Mouse (Mus musculus) CD4-positive, CD25-positive, alpha-beta regulatory T cell, adult 4 months (primary cell): ENCODE measurements around the gene Cdc14a. TPM values are rescaled to one million over a fixed set of nuclear protein-coding genes. Genes with fewer than 3 reads are reported as not detected.

Source experiments
- ATAC-seq: one replicate; pipeline ENCODE4 v1.8.0; 2017
- polyA plus RNA-seq, 2 experiments: library from polyadenylated mRNA; unstranded; fragments of 100-300 nt; shearing (Covaris generic); gene quantifications; one replicate each; pipeline ENCODE4 v1.2.1; 2017

Cdc14a gene
- polyA plus RNA-seq, 2 experiments from 2014 or later: 10.1 to 10.5 TPM

DNA sequence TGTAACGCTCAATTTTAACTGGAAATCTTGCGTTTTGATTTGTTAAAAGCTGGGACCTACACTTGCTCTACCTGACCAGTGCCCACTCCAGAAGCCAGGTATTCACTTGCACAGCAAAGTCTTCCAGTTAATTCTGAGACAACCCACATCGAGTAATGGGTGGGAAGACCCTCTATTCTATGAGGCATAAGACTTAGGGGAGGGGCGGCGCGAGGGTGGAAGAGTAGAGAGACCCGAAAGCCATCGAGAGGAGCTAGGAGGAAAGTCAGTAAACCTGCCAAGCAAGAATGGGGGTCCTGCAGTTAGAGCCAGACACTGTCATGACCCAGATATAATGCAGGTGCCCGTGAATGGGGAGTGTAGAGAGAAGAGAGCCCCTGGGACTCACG, 96.2 kb downstream of the Cdc14a start:
- peak; percentile 6 for ATAC-seq

DNA sequence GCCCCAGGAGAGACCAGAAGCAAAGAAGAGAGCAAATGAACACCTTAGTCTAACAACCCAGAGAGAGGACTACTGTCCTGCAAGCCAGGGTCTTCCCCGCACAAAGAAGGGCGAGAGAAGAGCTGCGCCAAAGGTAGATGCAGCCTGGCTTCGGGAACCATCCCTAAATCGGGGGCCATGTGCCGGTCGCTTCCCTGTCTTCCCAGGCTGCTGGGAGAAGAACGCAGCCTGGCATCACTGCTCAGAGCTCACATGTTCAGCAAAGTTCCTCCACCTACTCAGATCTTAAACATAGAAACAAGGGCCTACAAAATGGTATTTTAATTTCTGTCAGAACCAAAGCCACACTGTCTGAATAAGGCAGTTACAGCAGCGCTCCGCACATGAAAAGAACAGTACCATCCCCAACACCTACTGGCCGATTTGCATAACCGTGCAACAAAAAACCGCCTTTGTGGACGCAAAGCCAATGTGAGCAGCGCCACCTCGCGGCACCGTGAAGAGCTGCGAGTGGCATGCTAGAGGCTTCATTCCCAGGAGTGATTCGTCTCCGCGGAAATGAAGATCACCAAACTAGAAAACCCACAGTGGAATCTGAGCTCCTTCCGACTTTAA, 96.7 kb downstream of the Cdc14a start:
- peak; percentile 86 for ATAC-seq

DNA sequence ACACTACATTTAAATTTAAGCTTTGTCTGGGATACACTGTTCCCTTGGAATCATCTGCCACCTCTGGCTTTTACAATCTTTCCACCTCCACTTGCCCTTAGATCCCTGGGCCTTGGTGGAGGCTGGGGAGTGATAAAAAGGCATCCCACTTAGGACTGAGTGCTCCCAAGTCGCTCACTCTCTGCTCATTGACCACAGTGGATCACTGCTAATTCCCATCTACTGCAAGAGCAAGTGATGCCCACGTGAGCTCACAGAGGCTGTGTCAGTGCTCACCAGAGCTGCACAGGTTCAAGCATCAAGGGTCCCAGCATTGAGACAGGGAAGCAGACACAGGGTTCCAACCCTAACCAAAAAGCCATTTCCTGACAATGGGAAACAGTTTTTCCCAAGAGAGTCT, 98.3 kb downstream of the Cdc14a start:
- ATAC-seq: no peak

DNA sequence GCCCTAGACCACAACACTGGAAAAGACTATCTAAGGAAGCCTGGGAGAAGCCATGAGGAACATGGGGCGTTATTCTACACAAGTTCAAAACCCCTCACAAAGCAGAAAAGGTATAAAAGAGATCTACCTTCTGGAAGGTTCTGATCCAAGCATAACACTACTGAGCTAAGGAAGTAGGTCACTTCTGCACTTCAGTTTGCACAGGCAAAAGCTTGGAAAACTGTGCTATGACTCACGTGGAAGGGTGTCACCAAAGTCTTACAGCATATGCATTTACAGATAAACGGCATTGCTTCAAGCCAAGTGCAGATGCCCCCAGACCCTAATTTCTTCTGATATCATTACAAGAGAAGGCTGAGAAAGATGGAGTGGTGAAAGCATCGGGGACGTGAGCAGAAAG, 104.1 kb downstream of the Cdc14a start:
- no peak for ATAC-seq

DNA sequence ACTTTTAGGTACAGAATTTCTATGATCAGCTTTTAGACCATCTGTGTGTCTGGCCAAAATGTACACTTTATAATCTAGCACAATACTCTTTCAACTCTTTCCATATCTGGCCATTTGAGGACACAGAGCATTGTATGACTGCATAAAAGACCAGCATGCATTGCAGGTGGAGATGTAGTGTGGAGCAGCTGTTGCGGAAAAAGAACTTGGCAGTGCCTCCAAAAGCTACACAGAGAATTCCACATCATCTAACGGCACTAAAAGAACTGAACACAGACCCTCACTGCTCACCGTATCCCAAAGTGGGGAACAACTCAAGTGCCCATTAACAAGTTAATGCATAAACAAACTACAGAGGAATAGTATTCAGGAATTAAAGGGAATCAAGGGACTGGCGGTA, 112.0 kb downstream of the Cdc14a start:
- ATAC-seq: no peak

DNA sequence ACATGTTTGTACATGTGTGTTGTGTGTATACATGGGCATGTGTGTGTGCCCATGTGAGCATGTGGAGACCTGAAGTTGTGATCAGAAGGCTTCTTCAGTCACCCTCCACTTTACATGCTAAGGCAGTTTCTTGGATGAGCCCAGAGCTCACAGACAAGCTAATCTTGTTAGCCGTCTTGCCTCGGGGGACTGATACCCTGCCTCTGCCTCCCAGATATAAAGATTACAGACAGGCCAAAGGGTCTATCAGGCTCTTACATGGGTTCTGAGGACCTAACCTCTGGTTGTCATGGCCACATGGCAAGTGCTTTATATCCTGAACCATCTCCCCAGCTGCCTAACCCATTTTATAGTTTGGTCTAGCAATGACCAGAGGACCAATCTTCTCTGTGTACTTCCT, 112.7 kb downstream of the Cdc14a start:
- no peak for ATAC-seq

DNA sequence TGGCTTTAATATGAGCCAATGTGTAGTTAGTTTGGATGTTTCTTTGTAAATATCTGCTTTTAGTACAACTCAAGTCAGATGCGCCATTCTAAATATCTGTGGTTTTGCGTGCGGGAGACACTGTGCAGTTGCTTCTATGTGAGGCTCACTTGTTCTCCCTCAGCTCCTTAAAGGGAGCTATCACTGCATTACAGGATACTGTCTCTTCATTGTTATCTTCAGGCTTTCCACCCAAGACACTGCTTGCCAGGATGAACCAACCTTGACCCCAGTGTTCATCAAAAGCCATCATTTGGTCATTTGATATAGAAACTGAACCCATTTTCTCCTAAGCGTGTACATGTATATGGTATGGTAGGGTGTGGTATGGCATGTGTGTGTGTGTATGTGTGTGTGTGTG, 113.2 kb downstream of the Cdc14a start:
- no peak for ATAC-seq

DNA sequence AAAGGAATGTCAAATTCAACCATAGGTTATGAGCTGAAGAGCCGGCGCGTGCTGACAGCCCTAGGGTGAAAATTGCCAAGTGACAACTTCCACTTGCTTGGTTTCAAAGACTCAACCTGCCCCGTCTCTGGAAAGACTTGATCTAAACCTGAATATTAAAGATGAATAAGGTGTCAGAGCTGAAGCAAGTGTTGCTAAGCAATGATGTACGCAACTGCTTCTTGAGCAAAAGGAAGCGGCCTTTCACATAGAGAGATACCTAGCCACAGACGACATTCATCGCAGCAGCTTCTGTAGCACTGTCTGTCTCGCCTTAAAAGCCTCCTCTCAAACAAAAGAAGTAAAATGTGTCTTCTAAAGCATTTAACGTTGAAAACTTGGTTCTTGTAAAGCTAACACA, 113.8 kb downstream of the Cdc14a start:
- ATAC-seq: no peak

DNA sequence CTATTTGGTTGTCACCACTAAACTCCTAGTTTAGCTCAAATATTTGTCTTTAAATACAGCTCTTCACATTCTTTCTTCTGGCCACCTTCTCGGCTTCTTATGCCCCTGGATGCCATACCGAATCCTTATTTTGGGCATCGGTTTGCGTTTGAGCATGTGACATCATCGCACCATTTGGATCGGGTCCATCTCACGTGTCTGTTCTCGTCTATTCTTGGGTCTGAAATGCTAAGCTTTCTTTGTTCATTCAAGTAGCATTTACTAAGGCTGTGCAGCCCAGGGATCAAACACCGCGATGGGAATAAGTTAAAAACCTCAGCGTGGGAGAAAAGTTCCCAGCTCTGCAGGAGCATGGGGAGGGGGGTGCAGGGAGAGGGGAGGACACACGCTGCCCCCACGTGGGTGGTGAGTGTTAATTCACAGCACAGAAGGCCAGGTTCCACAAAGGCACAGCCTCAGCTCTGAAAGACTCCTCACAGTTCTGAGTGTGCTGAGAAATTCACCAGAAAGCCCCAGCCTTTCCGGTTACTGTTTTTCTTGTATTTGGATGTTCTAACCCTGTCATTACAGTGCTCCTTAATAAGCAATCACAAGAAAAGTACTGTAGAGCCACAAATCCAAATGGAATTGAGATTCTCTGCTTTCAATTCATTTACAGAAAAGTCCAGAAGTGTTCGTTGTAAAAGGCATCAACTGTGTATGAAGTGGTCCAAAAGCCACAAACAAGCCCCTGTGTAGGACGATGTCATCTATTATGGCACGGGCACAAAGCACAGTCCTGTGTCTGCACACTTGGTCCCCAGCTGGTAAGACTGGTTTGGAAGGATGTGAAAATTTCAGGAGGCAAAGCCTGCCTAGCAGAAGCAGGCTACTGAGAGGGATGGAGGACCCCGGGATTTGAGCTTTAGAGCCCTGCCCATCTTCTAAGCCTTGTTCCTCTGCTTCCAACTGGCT, 118.8 kb downstream of the Cdc14a start:
- ATAC-seq: no peak

DNA sequence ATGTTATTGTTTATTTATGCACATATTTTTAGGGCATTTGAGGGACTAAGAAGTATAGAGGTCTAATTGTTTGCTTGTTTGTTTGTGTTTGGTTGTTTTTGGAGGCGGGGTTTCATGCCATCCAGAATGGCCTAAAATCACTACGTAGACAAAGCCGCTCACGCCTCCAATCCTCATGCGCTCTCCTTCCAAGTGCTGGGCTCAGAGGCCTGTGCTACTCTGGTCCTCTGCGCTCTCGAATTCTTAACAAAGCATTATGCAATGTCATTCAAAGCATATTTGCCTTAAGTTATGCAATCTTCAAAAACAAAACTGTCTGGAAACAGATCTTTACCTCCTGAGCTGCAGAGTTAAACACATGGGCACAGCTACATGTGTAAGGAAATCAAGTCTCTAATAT, 121.3 kb downstream of the Cdc14a start:
- no peak for ATAC-seq

DNA sequence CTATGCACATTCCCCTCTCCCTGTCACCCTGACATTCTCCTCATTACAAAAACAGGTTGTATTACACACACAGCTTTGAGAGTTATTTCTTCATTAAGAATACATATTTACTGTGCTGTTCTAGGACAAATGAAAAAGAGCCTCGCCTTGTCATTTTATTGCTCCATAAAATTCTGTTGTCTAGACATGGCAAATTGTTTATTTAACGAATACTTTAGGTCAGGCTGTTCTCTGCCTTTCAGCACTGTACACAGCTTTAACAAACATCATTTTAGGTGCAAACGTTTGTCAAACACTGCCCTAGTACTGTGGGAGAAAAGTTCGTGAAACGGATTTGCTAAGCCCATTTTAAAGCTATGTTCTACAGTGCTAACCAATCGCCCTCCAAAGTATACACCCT, 122.1 kb downstream of the Cdc14a start:
- ATAC-seq: no peak

DNA sequence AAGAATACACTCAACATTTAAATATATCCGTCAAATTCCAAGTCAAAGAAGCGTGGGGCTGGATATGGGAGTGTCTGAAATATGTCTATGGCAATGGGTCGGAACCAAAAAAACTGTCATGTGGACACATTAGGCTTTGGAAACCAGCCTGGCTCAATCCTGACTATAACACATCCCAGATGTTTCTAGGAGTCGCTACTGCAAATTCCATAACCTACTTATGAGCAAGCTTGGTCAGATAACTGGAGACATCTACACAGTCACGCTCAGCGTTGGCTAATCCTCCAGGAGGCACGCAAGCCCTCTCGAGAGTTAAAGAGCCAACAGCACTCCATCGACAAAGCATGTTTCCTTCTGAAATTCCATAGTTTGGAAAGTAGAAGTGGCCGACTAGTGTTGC, 125.1 kb downstream of the Cdc14a start:
- no peak for ATAC-seq

DNA sequence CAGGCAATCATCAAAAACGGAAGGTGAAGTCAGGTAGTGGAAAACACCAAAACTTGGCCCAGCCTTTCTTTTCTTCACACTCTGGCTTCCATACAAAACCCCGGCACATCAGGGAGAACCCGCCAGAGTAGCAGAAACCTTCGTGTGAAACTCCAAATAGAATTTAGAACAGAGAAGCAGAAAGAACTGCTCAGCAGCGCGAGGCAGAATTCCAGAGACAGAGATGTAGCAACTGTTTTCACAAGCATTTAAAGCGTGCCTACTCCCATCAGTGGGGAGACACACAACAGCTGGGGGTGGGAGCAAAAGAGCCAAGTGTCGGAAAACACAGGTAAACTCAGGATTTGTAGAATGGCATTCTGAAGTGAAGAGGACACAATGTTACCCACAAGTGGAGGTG, 125.8 kb downstream of the Cdc14a start:
- no peak for ATAC-seq

DNA sequence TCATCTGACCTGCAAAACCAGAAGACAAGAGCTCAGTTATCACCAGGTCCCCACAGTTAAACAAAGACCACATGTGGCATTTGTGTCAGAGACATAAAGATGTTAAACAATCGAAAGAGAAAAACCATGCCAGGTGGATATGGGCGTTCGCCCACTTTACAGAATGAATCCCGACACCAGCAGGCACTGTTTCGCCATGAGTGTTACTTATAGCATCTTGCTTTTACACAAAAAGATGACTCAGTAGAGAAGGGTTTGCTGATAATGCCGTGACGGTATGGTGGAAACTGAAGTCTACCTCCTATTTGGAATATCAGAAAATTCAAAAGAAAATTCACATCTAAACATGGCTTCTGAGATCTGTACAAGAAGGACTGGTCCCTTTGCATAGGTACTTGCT, 126.7 kb downstream of the Cdc14a start:
- ATAC-seq: no peak

DNA sequence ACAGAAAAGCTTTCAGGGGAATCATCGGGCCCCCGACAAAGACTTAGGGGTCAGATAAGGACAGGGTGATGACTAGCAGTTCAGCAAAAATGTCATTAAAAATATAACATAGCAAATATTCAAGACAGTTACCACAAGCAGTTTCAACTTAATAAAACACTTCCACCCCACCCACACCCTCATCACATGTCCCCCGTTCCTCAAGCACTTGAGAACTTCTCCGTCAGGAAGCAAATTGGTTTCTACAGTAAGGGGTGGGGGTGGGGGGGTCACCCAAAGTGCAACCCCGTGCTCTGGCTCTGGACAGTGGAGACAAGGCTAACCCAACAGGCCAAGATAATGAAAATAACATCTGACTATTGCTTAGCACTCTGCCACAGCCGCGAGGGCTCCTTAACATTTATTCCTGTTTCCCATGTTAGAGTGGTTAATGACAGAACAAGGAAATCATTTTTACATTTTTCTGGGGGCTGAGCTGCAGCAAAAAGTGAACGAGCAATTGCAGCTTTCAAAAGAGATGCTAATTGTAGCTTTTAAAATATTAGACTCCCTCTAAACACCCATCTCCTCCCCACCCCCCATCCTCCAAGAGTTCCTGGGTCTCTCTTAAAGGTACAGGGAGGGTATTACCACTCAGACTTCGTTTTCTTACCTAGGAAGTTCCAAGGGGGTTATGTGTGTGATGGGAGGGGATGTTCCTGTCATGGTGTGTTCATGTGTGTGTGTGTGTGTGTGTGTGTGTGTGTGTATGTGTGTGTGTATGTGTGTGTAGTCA, 133.6 kb downstream of the Cdc14a start:
- no peak for ATAC-seq

DNA sequence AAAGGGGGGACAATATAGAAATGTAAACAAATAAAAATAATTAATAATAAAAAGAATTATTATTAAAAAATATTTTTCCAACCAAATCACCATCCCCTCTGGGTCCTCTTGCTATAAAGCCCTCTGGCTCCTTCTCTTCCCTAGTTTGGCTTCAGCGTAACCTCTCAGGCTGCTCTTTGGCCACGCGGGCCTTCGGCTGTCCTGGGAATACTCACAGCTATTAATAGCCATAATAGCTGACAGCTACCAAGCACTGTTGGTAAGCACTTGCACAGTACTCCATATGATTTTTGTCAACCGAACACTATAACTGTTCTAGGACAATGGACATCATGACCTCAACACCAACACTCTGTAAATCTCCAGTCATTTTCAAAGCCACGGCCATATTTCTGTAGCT, 135.0 kb downstream of the Cdc14a start:
- no peak for ATAC-seq

DNA sequence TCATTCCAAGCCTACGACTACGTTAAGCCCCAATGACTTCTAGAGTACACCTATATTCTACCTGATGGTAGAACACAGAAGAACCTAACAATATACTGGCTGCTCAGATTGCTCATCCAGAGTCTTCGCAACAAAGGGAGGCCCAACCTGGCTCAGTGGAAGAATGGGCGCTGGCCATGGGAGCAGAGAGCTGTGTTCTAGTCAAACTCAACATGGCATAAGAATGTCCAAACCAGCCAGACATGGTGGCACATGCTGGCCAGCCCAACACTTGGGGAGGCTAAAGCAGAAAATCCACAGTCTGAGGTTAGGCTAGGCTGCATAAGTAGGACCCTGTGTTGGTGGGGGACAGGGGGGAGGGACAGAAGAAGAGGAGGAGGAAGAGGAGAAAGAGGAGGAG, 139.1 kb downstream of the Cdc14a start:
- ATAC-seq: no peak

DNA sequence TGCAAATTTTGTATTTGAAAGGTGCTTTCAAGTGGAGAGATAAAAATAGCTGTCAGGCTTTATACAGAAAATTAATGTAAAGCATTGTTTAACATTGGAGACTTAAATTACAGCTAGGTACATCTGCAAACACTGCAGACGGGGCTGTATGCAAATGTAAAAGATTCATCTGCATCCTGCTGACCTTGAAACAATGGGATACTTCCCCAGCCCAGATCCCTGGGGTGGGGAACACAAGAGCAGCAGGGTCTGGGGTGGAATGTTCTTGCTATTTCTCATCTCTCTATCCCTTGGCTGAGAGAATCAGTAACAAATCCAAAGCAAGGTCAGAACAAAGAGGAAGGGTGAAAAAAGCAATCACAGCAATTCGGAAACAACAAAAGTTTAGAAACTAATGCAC, 139.8 kb downstream of the Cdc14a start:
- ATAC-seq: no peak

DNA sequence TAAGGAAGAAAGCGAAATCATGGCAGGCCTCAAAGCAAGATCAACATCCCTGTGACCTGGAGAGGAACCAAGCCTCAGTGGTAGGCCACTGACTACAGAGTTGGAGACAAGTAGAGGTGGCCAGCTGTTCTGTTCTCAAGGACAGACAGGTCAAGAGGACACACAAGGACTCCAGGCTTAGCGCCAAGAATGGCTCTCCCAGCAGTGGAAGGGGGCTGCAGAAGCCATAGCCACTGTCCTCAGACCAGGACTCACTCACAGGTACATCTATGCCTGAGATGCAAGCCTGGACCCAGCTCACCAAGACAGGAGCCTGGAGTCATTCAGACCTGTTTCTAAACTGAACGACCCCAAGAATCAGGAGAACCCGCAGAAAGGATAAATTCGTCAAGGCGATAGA, 142.2 kb downstream of the Cdc14a start:
- no peak for ATAC-seq

DNA sequence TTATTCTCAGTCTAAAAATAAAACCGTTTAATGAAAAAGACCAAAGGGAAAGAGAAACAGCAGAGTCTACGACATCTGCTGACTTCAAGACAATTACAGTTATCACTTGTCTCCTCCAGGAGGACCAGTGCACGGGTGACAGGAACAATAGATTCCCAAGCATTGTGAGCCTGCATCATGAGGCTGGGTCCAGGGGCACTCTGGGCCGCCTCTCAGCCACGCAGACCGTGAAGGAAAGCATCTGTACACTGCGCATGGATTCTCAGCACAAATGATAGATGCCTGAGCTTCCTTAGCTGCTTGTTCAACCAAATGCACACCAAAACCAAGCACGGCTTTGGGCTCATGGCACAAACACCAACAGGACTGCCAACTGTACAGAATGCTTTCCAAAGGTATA, 146.7 kb downstream of the Cdc14a start:
- ATAC-seq: no peak

DNA sequence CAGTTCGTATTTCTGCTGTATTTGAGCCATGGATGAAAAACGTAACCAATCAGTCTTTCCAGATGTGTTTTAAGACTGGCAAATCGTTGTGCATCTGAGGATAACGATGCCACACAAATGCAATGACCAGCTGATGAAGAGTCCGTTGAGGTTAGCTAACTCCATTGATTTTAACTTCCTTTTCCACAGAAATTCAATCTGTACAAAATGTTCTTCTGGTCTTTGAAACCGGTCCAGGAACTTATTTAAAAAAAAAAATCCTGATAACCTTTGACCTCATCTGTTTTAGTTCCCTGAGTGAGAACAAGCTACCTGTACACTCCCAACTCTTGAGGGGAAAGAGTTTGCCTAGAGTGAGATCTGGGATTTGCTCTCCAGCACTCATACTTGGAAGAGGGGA, 152.2 kb downstream of the Cdc14a start:
- no peak for ATAC-seq

DNA sequence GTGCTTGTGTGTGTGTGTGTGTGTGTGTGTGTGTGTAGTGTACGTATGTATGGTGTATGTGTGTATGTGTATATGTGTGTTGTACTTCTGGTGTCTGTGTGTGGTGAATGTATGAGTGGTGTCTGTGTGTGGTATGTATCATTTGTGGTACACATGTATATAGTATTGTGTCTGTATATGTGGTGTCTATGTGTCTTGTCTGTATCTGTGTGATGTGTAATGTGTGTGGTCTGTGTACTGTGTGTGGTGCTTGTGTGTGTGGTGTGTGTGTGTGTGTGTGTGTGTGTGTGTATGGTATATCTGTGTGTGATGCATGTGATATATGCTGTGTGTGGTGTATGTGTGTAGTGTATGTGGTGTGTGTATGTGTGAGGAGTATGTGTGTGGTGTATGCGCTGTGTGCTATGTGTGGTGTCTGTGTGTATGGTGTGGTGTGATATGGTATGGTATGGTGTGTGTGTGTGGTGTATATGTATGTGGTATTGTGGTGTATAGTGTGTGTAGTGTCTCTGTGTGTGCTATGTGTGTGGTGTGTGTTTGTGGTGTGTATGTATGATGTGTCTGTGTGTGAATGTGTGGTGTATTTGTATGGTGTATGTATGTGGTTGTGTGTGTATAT, 156.7 kb downstream of the Cdc14a start:
- no peak for ATAC-seq

DNA sequence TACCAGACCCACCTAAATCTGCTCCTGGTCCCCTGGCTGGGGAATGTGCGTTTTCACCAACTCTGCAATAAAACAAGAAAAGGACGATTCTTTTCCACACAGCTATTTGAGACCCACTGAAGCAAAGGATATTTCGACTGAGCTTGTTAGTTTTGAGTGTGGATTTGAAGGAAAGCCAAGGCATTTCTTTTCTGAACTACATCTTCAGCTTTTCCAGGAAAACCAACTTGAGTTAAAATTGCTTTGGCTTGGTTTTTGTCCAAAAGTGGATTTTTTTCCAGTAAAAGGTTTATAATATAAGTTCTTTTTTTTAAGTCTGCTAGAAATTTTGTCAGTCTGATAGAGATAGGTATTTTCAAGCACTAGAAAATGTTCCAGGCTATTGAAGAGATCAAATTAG, 157.5 kb downstream of the Cdc14a start:
- no peak for ATAC-seq
